Mouse (Mus musculus): ENCODE results near the gene Vmn2r4.
"Not testable (repeated sequence)": the region's sequence is repeated elsewhere in the genome, so short reads cannot be mapped to it uniquely, and the experiment has no call there.

Vmn2r4 gene

GRCm38 (mm10) chr3:64415268-64415667 lies at the start of gene Vmn2r4:
Gene Vmn2r4, minus strand, starts transcription at chr3:64415368.
- DNase-seq (ENCODE audit: low read depth), result not testable (repeated sequence)

- not testable (repeated sequence) for DNase-seq (ENCODE audit: low read depth)
Observed at GRCm38 (mm10) chr3:64434261-64434660, 19.1 kb upstream of the Vmn2r4 start.

- DNase-seq (ENCODE audit: low read depth), result not testable (repeated sequence)
Observed at GRCm38 (mm10) chr3:64428117-64428798, 13.1 kb upstream of the Vmn2r4 start.

GRCm38 (mm10) chr3:64422141-64422540 lies 7.0 kb upstream of the Vmn2r4 start:
- DNase-seq (ENCODE audit: low read depth), result not testable (repeated sequence)

GRCm38 (mm10) chr3:64417477-64417876 lies 2.3 kb upstream of the Vmn2r4 start:
- not testable (repeated sequence) for DNase-seq (ENCODE audit: low read depth)

GRCm38 (mm10) chr3:64414253-64414652 lies 915 bp downstream of the Vmn2r4 start:
- not testable (repeated sequence) for DNase-seq (ENCODE audit: low read depth)

GRCm38 (mm10) chr3:64359286-64360035 lies 55.7 kb downstream of the Vmn2r4 start:
- no peak for DNase-seq (ENCODE audit: low read depth)
